Mouse (Mus musculus) mature B cell (primary cell): ENCODE results near the gene Med13l.

Experiments
- in situ Hi-C: fragments of 300-500 bp; cut with MboI; formaldehyde crosslinking; loops from 2 replicates; pipeline ENCODE4 v1.14.3; 2019

Gene Med13l

DNA sequence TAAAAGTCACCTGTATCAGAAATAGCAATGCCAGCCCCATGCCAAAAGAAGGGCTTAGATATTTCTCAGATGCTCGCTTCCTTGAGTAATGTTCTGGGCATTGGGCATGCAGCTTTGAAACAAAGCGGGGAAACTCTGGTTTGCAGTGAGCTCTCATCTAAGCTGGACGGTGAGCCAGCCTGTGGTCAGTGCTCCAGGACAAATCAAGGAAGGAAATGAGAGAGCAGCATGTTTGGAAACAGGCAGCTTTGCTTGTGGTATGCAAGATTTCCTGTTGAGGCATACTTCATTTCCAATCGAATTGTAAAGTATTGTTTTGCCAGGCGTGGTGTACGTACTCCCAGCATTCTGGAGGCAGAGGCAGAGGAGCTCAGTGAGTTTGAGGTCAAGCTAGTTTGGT lies 95.5 kb downstream of the Med13l start:
- in situ Hi-C loops = no loop called here

DNA sequence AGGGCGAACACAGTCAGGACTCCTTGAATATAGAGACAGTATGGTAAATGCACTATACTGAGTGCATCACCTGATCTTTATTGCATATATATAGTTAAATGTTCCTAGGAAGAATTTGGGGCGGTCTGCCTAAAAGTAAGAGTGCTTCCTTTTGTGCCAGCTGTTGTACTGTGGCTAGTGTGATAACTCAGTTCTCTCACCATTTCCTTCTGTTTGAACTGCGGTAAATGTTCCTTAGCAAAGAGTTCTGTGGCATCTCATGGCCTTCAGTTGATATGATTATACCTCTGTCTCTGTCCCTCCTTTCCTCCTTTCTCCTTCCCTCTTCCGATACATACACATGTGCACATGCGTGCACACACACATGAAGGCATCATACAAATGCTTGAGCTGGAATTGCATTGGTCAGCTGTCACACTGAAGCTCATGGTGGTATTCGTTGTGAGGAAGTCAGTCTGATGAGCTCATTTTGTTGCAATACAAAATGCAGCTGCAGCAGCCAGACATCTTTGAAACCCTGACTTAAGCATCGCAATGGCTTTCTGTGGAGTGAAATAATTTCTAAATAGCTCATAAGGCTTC lies 97.9 kb downstream of the Med13l start:
- in situ Hi-C loops = no loop called here

DNA sequence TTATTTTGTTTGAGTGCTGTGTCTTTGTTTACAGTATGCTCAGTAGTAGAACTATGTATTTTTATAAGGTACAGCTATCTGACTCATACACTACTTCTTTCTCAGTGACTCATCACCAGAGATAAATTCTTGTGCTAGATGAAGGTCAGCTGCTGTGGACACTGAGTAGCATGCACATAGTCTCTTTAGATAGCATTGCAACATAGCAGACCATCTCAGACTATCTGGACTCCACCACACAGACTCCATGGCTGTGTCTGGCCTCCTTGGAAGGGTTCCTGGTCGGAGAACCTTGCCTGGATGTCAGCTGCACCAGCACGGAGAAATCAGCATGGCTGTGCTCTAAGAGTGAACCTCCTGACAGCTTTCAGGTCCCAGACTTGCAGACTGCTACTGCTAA lies 99.2 kb downstream of the Med13l start:
- in situ Hi-C loops = no loop called here

DNA sequence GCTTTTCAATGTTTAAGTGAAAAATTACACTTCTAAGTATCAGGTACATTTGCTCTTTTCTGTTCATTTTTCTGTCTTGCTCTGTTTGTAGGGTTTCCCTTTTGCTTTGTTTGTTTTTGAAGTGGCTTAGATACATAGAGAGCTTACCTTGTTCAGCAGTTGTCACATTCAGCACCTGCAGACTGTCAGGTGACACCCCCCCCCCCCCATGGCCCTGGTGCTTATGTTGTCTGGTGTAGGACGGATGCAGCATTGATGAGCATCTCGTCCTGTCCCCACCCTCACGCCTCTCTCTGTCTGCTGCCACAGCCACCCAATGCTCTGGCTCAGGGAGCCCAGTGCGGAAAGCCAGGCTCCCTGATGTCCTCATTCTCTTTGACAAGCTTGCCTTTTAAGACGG lies 101.3 kb downstream of the Med13l start:
- in situ Hi-C loops = no loop called here

DNA sequence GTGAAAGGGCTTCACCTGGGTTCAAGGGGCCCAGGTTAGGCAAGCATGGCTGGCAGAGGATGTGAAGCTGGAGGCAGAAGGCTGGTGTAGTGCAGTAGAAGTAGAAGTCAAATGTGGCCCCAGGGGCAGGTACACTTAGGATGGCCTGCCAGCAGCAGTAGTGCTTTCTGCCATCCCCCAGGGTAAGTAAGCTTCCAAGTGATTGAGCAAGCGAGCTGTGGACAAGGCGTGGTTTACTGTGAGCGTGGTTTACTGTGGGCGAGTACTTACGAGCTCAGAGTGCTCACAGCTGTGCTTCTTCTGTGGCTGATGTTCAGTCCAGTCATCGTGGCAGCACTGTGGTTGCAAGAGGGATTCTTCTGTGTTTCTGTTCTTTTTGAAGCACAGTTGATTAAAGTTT lies 103.5 kb downstream of the Med13l start:
- in situ Hi-C loops = no loop called here

DNA sequence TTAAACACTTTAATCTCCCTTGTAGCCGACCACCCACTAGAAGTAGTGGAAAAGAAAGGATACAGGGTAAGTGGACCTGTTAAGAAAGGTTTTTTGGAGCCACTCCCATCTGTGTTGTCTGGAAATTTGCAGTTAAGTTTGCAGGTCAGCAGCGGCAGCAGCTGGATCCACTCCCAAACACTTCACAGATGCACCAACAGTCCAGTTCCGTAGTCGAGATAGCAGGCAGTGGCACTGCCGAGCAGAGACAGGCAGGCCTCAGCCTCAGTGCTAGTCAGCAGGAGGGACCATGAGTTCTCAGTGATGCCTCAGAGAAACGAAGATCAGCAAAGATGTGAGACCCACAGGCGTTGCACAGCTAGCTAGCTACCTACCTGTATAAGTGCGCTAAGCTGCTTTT lies 104.5 kb downstream of the Med13l start:
- in situ Hi-C loops = no loop called here

DNA sequence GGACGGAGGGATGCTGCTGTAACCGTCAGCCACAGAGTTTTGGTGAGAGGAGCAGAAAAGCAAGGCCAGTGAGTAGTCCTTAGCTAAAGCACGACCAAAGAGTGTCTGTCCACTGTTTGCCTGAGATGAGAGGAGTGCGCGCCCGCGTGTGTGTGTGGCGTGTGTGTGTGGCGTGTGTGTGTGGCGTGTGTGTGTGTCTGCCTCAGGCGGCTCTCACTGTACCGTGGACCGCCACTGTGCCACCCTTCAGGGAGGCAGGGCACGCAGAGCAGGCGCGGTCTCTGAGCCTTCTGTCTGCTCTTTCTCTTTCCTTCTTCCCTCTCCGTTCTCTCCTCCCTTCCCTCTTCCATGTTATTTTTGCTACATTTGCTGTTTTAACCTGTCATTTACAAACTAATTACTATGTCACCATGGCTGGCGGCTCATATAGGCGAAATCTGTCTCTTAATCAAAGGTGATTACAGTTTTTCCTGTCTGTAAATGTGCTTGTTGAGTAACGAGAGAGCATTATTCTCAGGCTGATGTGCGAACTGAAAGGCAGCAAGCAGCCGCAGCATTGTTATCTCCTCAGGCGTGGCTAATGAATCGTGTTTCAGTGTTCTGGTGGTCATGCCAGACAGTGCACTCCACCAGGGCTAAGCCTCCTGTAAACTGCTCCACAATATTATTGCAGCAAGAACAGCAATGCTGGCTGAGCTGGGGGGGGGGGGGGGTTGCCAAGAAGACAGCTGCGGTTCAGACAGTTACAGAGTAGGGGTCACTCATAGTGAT lies 106.1 kb downstream of the Med13l start:
- in situ Hi-C loops = no loop called here

DNA sequence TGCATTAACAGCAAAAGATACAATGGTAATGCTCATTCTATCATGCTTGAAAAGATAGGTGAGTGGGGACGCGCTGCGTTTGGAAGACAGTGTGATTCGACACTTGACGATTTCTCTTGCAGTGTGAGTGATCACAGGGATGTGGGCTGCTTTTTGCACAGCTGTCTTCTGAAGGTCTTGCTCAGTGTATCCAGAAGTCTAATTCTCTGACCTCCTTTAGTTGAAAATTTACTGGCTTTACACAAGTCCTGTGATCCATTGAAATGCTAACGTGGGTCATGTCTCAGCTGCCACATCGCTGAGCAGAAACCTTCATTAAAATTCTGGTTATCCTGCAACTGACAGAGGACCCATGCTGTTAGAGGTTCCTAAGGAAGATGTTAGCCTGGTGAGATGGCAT lies 107.4 kb downstream of the Med13l start:
- in situ Hi-C loops = no loop called here

DNA sequence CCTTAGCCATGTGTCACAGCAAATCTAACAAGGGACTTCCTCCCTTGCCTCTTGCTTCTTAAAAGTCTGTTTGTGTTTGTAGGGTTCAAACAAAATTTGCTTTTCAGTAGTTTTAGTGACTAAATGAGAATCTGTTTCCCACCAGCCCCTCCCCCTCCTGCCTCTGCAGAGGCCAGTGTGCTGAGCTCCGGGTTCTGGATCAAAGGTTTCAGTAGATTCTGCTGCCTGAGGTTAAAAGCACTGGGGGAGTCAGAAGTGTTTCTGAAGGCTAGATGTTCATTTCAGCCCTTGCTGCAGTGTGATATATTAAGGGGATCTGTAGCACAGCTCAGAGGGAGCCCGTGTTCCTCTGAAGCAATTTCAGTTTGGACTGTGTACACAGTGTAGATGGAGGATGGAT lies 108.5 kb downstream of the Med13l start:
- in situ Hi-C loops = no loop called here

DNA sequence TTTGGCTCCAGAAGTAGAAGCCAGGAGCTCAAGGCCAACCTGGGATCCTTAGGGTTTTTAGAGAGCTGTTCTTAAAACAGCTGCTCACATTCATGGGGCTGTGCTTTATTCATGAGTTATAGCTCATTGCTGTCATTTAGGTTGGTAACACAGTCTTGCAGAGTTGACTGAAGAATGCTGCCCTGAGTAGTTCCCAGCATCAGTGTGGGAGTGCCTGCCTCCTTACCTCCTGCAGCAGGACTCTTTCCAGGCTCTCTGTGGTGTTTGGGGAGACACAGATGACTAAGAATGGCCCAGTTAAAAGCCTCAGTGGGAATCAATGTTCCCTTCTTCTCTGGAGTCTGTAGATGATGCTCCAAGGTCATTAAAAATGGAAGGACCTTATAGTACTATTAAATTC lies 111.6 kb downstream of the Med13l start:
- in situ Hi-C loops = no loop called here

DNA sequence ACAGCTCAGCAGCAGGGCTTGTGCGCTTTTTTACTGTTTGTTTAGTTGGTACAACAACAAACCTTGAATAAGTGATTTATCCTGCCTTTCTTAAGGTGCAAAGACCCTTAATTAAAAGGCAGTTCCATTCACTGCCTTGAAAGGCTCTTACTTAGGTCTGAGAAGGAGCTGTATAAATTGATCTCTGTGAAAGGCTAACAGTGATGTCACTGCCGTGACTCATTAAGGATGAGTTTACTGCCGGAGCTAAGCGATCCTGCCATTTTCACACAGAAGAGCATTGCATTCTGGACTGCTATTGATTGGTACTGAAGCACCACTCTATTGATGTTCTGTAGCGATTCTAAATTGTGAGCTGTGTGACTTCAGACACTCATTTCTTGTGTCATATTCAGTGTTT lies 113.4 kb downstream of the Med13l start:
- in situ Hi-C loops = no loop called here

DNA sequence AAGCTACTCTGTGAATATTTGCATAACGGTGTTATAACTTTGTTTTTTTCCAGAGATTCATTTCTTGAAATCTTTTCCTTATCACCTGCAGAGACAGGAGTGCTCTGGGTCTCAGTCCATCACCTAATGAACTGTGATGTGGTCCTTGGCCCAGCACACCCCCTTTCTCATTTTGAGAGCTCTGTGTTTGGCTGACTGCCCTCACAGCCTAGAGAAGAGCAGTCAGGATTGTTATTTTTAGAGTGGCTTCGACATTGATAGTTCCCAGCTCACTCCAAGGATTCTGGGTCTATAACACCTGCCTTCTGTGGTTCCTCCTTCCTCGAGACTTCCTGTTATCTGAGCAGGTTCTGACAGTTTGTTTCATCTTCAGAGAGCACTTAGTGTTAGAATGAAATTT lies 113.8 kb downstream of the Med13l start:
- in situ Hi-C loops = no loop called here

DNA sequence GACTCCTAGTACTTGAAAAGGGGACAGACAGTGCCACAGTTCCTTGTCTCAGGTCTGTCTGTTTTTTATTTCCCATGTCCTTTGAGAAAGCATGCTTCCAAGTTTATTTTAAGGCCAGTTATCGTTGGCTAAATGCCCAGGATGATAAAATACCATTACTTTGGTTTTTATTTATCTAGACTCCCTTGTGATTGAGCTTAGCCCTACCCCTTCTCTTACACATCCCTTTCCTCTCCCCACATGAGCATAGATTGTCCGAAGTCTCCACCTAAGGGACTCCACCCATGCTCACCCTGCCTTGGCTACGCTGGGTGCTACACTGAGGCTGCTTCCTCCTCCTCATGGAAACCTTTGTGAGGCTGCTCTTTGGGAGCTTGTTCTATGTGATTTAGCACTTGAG lies 115.2 kb downstream of the Med13l start:
- in situ Hi-C loops = no loop called here

DNA sequence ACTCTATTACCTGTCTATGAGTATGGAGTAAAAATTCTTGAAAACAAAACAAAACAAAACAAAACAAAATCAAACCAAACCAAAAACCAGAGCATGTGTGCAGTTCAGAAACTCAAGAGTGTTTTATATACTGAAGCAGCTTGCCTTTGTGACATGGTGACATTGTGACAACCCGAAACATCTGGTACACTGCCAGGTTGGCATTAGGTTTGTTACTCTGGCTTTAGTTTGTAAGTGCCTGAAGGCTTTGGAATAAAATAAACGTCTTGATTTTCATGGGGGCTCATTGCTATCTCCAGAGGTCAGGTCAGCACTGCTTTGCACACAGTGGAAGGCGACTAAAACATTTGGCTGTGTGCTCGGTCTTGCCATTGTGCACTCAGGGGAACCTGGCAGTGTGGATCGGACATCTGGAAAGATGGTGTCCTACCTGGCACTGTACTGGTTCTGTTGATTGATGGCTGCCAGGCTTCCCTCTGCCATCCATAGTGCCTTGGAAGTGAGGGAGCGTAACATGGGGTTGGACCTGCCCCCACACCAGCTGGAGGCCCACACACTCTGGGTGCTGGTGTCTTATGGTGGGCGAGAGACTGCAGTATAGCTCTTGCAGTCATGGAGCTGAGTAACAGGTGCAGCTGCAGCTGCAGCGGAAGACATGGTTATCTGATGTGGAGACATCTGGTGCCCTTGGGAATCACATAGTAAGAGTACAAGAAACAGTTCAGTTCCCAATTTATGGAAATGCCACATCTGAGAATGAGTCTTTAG lies 115.9 kb downstream of the Med13l start:
- in situ Hi-C loops = no loop called here

DNA sequence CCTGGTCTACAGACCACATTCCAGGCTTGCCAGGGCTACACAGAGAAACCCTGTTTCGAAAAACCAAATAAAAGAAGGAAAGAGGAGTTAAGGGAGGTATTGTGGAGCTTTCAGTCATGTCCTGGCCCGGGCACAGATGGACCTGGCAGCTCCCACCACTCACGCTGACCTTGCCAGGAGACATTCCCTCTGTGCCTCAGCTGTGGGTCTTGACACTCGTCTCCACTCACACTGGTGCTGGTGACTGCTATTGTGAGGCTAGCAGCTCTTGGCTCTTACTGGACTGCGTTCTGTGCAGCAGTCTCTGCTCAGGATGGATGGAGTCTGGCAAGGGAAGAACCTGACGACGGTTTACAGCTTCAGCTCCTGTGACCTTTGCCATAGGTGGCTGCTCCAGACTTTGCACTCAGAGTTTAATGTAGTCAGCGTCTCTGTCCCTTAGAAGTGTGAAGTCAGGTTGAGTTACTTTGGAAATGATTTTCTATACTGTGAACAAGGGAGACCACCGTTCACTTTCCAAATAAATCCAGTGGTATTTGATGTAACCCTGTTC lies 118.9 kb downstream of the Med13l start:
- in situ Hi-C loops = no loop called here

DNA sequence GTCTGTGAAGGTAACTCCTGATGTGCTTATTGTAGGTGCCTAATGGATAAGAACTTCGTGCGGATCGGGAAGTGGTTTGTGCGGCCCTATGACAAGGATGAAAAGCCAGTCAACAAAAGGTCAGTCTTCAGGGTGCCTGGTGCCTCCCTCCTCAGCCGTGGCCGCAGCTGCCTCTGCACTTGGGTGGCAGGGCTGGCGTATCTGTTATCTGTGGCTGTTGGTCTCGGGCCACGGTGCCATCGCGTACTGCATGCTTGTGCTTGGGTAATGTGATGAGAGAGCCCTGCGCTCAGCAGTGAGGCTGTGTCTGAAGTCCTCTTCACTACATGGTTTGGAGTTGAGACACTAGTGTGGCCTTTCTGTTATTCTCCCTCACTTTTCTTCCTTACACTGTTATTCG lies 120.4 kb downstream of the Med13l start:
- in situ Hi-C loops = no loop called here

DNA sequence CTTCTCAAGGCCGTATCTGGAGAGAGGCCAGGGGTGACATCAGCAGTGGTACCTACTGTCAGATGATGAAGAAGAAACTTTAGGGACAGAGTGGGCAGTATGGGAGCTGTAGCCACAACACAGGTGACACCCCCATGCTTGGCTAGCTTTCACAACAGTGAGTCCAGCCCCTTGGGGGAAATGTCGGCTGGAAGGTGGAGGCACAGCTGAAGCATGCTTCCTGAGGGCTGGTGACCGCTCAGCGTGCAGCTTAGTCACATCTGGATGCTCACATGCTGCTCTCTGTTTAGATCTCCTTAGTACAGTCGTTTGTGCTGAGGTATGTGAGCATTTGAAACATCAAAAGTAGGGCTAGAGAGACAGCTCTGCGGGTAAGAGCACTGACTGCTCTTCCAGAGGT lies 121.5 kb downstream of the Med13l start:
- in situ Hi-C loops = no loop called here

DNA sequence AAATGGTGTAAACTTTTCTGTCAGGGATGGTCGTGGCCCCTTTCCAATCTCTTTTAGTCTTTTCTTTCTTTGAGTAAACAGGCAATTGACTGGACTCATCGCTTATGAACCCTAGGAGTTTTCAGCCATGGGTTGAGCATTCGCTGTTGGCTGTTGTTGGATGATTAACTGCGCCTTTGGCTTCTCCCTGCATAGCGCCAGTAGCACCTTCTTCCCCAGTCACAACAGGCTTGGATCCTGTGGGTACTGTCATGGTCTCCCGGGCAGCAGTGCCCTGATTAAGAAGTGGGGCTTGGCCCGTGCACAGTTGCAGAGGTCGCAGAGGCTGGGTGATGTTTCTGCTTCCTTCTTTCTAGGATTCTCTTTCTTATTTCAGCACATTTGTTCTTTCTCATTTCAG lies 124.7 kb downstream of the Med13l start:
- in situ Hi-C loops = no loop called here

DNA sequence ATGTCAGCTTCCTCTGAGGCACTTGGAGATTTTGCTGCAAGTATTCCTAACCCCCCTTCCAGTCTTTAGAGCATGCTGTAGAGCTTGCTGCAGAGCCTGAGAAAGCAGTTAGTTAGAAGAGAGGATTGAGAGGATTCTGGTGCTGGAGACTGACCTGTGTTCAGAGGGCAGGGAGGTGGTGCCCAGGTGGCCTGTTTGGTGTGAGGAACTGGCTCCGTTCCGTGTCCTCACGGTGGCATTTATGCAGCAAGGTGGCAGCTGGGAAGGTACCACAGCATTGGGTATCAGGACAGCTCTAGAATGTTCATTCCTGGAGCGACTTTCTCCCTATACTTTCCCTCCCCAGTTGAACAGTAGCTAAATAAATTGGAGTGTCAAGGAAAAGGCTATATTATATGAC lies 125.5 kb downstream of the Med13l start:
- in situ Hi-C loops = no loop called here

DNA sequence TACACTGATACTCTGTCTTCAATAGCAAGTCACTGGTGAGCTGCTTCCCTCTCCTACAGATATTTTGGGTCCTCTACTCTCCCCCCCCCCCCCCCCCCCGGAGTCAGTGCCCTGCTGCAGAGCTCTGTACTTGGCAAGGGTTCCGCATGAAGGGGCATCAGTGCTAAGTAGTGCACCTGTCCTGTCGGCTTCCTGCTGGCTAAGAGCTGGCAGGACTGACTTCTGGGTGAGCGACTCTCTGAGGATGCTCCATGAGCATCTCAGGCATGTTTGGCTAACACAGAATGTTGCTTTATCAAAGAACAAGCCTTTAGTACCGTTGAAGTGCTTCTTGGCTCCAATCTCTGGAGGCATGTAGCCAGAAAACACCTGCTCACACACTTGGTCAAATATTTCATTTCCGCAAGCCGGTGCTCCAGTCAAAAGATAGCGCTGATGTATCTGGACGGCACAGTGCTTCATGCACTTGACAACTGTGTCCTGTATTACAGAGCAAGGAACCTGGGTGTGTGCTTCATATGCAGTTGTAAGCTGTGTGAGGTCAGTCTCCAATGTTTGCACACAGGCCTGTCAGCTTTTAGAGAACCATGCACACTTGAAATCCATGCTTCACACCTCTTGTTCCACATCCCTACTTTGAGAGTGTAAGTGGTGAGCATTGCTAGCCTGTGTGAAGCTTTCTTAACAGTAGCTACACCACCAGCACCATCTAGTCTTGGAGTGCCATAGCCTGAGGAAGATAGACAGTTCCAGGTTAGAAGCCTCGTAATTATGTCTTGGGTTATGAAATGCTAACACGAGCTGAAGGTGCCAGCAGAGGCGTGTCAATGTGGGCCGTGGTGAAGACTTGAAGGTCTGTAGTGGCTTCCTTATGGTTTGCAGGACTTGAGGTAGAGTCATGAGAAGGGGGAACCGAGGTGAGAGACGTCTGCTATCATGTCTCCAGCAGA lies 128.7 kb downstream of the Med13l start:
- in situ Hi-C loops = no loop called here

DNA sequence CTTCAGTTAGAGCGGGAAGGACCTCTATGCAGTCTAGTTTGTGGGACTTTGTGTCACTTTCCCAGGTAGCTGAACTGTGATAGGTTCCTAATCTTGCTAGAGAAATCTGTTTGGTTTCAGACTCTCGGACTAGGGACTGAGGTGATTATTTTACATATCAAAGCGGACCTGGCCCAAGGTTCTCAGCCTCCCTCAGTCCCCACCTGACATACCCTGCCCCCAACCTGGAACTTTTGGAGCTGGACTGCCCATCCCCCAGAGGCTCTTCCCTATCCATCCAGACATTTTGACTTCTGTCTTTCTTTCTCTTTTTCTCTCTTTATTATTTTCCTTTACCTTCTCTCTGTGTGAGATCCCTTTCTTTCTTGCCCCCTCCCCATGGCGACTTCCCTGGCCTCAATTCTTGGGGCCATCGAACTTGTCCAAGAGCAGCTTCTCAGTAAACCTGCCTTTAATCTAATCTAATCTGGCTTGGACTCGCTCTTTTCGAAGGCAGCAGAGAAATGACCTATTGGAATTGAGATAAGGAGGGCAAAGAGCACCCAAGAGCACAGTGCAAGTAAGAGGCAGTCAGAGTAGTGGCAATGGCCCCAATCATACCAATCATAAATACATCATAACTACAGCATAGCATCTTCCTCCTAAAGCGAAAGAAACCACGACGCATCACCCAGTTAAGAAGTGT lies 130.7 kb downstream of the Med13l start:
- in situ Hi-C loops = no loop called here
